Mouse (Mus musculus): Measurements from ENCODE around the gene Smyd3. TPM values are rescaled to one million over a fixed set of nuclear protein-coding genes. Genes with fewer than 3 reads are reported as not detected.

Gene Smyd3
- total RNA-seq, 2 experiments from 2014 or later, result 21.7 to 23.7 TPM

- DNase-seq, result no peak
Observed at GRCm38 (mm10) chr1:178940353-178940752, 577.5 kb downstream of the Smyd3 start.

- no peak for DNase-seq
Observed at GRCm38 (mm10) chr1:178936976-178937375, 580.9 kb downstream of the Smyd3 start.

DNA sequence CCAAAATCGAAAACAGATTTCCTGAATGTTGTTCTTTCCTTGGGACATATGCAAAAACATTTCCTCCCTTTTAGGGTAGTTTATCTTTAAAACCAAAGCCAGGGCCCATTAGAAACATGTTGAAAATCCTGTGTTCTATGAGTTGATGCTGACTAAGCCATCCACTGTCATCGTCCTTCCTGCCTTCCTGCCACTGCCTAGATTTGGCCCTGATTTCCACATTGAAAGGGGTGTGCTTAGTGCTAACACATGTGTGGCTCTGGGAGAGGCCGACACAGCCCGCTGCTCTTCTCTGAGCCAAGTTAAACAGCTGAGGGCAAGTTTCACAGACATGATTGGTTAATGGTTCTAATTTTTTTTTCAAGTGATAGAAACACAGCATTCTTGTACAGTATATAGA lies 581.4 kb downstream of the Smyd3 start:
- DNase-seq, result no peak

DNA sequence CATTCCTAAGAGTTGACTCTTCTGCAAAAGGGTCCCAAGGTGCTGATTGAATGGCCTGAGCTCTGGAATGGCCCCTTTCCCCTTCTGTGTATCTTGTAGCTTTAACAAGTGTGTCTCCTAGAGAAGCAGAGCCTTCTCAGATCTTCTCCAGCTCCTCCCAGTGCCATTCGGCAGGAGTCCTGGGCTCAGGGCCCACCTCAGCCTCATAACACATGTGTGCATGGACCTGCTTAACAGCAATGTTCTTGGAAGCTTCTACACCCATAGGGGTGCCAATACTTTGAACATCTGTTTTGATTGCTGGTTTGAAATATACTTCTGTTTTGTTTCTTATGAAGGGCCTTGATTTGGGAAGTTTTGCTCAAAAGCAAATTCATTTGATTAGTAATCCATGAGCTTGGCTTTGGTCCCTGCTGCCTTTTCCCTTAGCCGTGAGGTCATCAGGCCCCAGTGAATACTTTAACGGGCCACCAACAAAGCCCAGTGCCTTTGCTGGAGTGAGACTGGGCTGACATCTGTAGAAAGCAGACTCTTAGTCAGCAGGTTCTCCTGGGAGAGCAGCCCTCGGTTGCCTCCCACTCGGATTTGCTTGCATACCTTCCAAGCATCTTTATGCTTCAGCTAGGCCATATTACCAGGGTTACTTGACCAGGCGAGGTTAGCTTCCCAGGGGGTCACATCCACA lies 583.7 kb downstream of the Smyd3 start:
- no peak for DNase-seq

GRCm38 (mm10) chr1:178929531-178929930 lies 588.3 kb downstream of the Smyd3 start:
- no peak for DNase-seq

DNA sequence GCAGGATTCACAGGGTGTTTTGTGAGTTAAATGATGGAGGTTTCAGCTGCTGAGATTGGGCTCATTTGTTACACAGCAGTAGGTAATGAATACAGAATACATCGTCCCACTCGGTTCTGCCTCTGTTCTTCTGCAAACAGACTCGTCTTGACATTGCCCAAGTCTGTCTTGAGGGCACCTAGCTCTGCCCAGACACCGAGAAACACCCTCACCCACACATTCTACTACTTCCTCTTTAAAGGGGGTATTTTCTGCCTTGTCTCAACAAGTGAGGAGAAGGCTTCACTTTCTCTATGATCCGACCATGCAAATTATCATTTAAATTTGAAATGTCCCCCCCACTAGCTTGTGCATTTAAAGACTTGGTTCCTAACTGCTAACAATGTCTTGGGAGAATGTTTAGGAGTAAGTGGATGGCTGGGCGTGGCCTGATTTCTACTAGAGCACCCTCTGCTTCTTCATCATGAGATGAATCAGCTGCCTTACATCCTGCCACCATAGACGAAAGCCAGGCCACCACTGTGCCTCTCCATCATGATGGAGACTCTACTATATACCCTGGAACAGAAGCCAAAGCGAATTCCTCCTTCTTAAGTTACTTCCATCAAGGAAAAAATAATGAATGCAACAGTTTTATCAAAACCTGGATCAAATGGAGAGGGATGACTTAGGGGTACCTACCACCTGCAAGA lies 593.2 kb downstream of the Smyd3 start:
- DNase-seq, result no peak

DNA sequence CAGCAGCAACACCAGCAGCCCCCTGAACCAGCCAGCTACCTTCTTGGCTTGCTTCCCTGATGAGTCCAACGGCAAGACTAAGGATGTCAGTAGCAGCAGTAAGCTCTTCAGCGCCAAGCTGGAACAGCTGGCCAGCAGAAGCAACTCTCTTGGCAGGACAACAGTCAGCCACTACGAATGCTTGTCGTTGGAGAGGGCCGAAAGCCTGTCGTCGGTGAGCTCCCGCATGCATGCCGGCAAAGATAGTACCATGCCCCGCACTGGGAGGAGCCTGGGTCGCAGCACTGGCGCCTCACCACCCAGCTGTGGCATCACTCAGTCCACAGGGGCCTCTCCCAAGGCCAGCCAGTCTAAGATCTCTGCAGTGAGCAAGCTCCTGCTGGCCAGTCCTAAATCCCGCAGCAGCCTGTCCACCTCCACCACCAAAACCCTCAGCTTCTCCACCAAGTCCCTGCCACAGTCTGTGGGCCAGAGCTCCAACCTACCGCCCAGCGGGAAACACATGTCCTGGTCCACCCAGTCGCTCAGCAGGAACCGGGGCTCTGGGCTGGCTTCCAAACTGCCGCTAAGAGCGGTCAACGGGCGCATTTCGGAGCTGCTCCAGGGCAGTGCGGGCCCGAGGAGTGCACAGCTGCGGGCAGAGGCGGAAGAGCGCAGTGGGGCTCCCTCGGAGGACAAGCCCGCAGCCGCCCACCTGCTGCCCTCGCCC lies 600.5 kb downstream of the Smyd3 start:
- no peak for DNase-seq

GRCm38 (mm10) chr1:178915056-178915455 lies 602.8 kb downstream of the Smyd3 start:
- DNase-seq, result no peak

DNA sequence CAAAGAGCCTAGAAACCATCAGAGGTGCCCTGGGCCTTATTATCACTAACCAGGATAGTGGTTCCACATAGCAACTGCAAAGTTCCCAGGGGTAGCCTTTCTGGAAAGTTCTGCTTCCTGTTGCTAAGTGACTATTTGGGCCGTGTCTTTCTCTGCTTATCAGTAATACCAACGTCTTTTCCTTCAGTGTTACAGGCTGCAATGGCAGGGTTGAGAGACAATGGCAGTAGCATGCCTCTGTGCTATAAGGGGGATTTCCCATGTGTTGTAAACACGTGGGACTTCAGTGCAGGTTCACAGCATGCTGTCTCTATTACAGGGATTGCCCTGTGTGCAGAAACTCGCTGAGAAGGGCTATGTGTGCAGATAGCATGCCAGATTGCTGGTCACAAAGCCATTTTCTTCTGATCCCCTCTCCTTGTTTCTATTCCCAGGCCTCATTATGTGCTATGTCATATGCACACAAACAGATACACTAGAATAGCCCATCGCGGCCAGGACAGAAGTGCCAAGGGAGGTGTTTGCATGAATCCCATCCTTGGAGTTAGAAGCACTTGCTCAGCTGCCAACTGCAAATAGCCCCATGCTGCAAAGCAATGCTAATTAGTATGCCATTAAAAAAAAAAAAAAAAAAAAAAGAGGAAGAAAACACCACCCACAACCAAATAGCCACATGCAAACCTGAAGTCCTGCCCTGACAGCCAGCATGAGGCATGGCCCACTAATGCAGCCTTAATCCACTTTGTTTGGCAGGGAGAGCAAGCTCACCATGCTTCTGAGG lies 604.7 kb downstream of the Smyd3 start:
- DNase-seq, result no peak

GRCm38 (mm10) chr1:178910951-178911350 lies 606.9 kb downstream of the Smyd3 start:
- DNase-seq, result no peak

Other genes with a start within 250 kb of the Smyd3 start
- gene Tfb2m, start 28.2 kb upstream of the Smyd3 start, total RNA-seq (2021), result 10 to 100 TPM; 27.0 to 27.4 TPM
- gene Cnst, start 28.3 kb upstream of the Smyd3 start, total RNA-seq (2021), result 10 to 100 TPM; 32.9 to 36.2 TPM
- 10 to 100 TPM; 57.7 to 57.8 TPM for gene Sccpdh, start 150.2 kb upstream of the Smyd3 start, total RNA-seq (2021)
- under 1 TPM in 1 of 2 experiments, not detected in 1; 0.91 TPM for gene Kif28, start 227.2 kb upstream of the Smyd3 start, total RNA-seq (2021)

All from layer of hippocampus, postnatal 36 days (tissue).